Mouse (Mus musculus): ENCODE measurements at regions not wholly inside any gene's neighbourhood (a gene's known extent, or its start where the extent isn't known, plus 50 kb on each side); places are given as distances from the start of the nearest gene placed in this dataset.

GRCm38 (mm10) chr5:74823719-74824118, 121.0 kb upstream of the Lnx1 start:
- no peak for TF ChIP-seq CTCF (IDR thresholded peaks at IDR 0.05; ENCODE audit: borderline replicate concordance, extremely low read depth, insufficient read depth, insufficient read length)
- no peak for TF ChIP-seq POLR2A (IDR thresholded peaks at IDR 0.05; ENCODE audit: borderline replicate concordance, extremely low read depth, insufficient read depth, insufficient read length, poor library complexity, severe bottlenecking)
